ENCODE assay signal across 24 mouse cellular contexts in genomic region chr3:66735468-66735867, GRCm38 (mm10).
DNase-seq lines count a peak whose midpoint lies in the region; ATAC-seq and TF ChIP-seq lines count a peak whose summit lies in the region.
"Had no signal": no experiment of that assay in that cellular context is flagged by ENCODE, and none has a peak within 500 bp of the region (broad histone marks: within the 10 kb centered on the region; RNA-seq: fewer than 3 reads in every experiment).

No protein-coding gene starts in this region.

- H3K4me2 ChIP-seq in hindbrain, embryonic 12.5 days (replicated peaks) = no peak overlapping the region
- H3K4me2 ChIP-seq in hindbrain, postnatal 0 days (ENCODE audit: low read depth, low read length) = no peak overlapping the region
- no peak overlapping the region for H3K4me2 ChIP-seq in midbrain, embryonic 12.5 days (replicated peaks)
- no peak overlapping the region for H3K4me2 ChIP-seq in midbrain, embryonic 15.5 days
- H3K4me2 ChIP-seq in neural tube, embryonic 11.5 days (ENCODE audit: low read depth) = no peak overlapping the region
- no peak overlapping the region for H3K4me2 ChIP-seq in neural tube, embryonic 15.5 days
- H3K4me2 ChIP-seq: embryonic facial prominence, embryonic 12.5 days; embryonic facial prominence, embryonic 15.5 days; heart, embryonic 11.5 days had no signal

- no peaks in the 10 kb centered on the region for H3K27me3 ChIP-seq in hindbrain, embryonic 12.5 days
- 0 out of 2 replicates have a peak, but pooled peaks cover 5% of the 10 kb centered on the region for H3K27me3 ChIP-seq in hindbrain, postnatal 0 days (ENCODE audit: insufficient read depth, low read length)
- peaks cover 3% of the 10 kb centered on the region; the same call in 1 of the 2 replicates for H3K27me3 ChIP-seq in midbrain, embryonic 12.5 days
- H3K27me3 ChIP-seq in midbrain, embryonic 15.5 days (replicated peaks) = no peaks in the 10 kb centered on the region
- H3K27me3 ChIP-seq in neural tube, embryonic 11.5 days (ENCODE audit: control insufficient read depth, insufficient read depth, low read length) = no peaks in the 10 kb centered on the region
- no peaks in the 10 kb centered on the region for H3K27me3 ChIP-seq in neural tube, embryonic 15.5 days (replicated peaks)
- H3K27me3 ChIP-seq: CH12.LX; embryonic facial prominence, embryonic 12.5 days; embryonic facial prominence, embryonic 15.5 days had no signal

- no peak overlapping the region for H3K9ac ChIP-seq in hindbrain, embryonic 12.5 days
- no peak overlapping the region for H3K9ac ChIP-seq in hindbrain, postnatal 0 days (replicated peaks; ENCODE audit: low read length)
- no peak overlapping the region for H3K9ac ChIP-seq in midbrain, embryonic 12.5 days (replicated peaks)
- H3K9ac ChIP-seq in midbrain, embryonic 15.5 days = no peak overlapping the region
- no peak overlapping the region for H3K9ac ChIP-seq in neural tube, embryonic 11.5 days (ENCODE audit: low read length)
- H3K9ac ChIP-seq in neural tube, embryonic 15.5 days (replicated peaks) = no peak overlapping the region
- H3K9ac ChIP-seq: embryonic facial prominence, embryonic 12.5 days; embryonic facial prominence, embryonic 15.5 days; forebrain, postnatal 0 days had no signal

- TF ChIP-seq CTCF in hindbrain, postnatal 0 days (IDR thresholded peaks at IDR 0.05; ENCODE audit: low read depth) = no peak

- 67% methylated on average over 1 of the region's 1 CpGs for WGBS in hindbrain, embryonic 12.5 days
- 87% methylated on average over 1 of the region's 1 CpGs for WGBS in hindbrain, postnatal 0 days
- WGBS in midbrain, embryonic 12.5 days = 71% methylated on average over 1 of the region's 1 CpGs
- 77% methylated on average over 1 of the region's 1 CpGs for WGBS in midbrain, embryonic 15.5 days
- WGBS in neural tube, embryonic 11.5 days = 54% methylated on average over 1 of the region's 1 CpGs
- WGBS in neural tube, embryonic 15.5 days = 44% methylated on average over 1 of the region's 1 CpGs

- H3K27ac ChIP-seq in hindbrain, embryonic 12.5 days = no peak overlapping the region
- no peak overlapping the region for H3K27ac ChIP-seq in hindbrain, postnatal 0 days
- H3K27ac ChIP-seq in midbrain, embryonic 12.5 days (replicated peaks) = no peak overlapping the region
- H3K27ac ChIP-seq in midbrain, embryonic 15.5 days = no peak overlapping the region
- no peak overlapping the region for H3K27ac ChIP-seq in neural tube, embryonic 11.5 days (ENCODE audit: low read depth, low read length)
- H3K27ac ChIP-seq in neural tube, embryonic 15.5 days (replicated peaks) = no peak overlapping the region
- H3K27ac ChIP-seq: embryonic facial prominence, embryonic 12.5 days; embryonic facial prominence, embryonic 15.5 days; gastrocnemius, adult 2 months had no signal

- DNase-seq in hindbrain, postnatal 0 days (ENCODE audit: low spot score) = no peak
- DNase-seq in neural tube, embryonic 11.5 days (ENCODE audit: low spot score) = no peak
- DNase-seq: adrenal gland, postnatal 10 days; adrenal gland, postnatal 36 days; B cell, adult 2 months; cerebellum, adult 11 months; cerebellum, adult 2 months; cerebellum, adult 9-11 months; cerebellum, postnatal 25 days; forebrain, postnatal 0 days; gastrocnemius, adult 2 months; gastrocnemius, postnatal 14 days; heart, adult 11 months had no signal

- H3K4me1 ChIP-seq in hindbrain, embryonic 12.5 days = peaks cover 7% of the 10 kb centered on the region; the same call in 1 of the 2 replicates
- H3K4me1 ChIP-seq in hindbrain, postnatal 0 days (ENCODE audit: insufficient read depth, low read length) = no peaks in the 10 kb centered on the region
- 0 out of 2 replicates have a peak, but pooled peaks cover 7% of the 10 kb centered on the region for H3K4me1 ChIP-seq in midbrain, embryonic 12.5 days
- peaks cover 9% of the 10 kb centered on the region; the same call in 1 of the 2 replicates for H3K4me1 ChIP-seq in midbrain, embryonic 15.5 days
- H3K4me1 ChIP-seq in neural tube, embryonic 11.5 days (ENCODE audit: control insufficient read depth, insufficient read depth, low read length) = no peaks in the 10 kb centered on the region
- H3K4me1 ChIP-seq in neural tube, embryonic 15.5 days = peaks cover 19% of the 10 kb centered on the region
- H3K4me1 ChIP-seq: embryonic facial prominence, embryonic 15.5 days had no signal

- H3K4me3 ChIP-seq in hindbrain, embryonic 12.5 days = no peak overlapping the region
- no peak overlapping the region for H3K4me3 ChIP-seq in hindbrain, postnatal 0 days (ENCODE audit: low read length)
- H3K4me3 ChIP-seq in midbrain, embryonic 12.5 days = no peak overlapping the region
- no peak overlapping the region for H3K4me3 ChIP-seq in midbrain, embryonic 15.5 days
- H3K4me3 ChIP-seq in neural tube, embryonic 11.5 days (ENCODE audit: low read depth, low read length) = no peak overlapping the region
- no peak overlapping the region for H3K4me3 ChIP-seq in neural tube, embryonic 15.5 days (replicated peaks)
- H3K4me3 ChIP-seq: embryonic facial prominence, embryonic 12.5 days; embryonic facial prominence, embryonic 15.5 days; gastrocnemius, adult 2 months had no signal

- ATAC-seq in hindbrain, embryonic 12.5 days (ENCODE audit: low FRiP score) = peak; percentile 84
- no peak for ATAC-seq in hindbrain, postnatal 0 days
- peak; percentile 75 for ATAC-seq in midbrain, embryonic 12.5 days (ENCODE audit: low FRiP score, low read depth)
- no peak for ATAC-seq in midbrain, embryonic 15.5 days (replicated peaks)
- 0 out of 2 replicates have a peak, but pooled peaks have one; percentile 49 for ATAC-seq in neural tube, embryonic 11.5 days (ENCODE audit: insufficient read depth, low FRiP score, low TSS enrichment)
- ATAC-seq in neural tube, embryonic 15.5 days (ENCODE audit: low FRiP score) = no peak
- ATAC-seq: forebrain, embryonic 14.5 days; forebrain, postnatal 0 days; Patski had no signal

- no peaks in the 10 kb centered on the region for H3K9me3 ChIP-seq in hindbrain, embryonic 12.5 days (replicated peaks)
- no peaks in the 10 kb centered on the region for H3K9me3 ChIP-seq in hindbrain, postnatal 0 days (ENCODE audit: low read length)
- H3K9me3 ChIP-seq in midbrain, embryonic 12.5 days = no peaks in the 10 kb centered on the region
- no peaks in the 10 kb centered on the region for H3K9me3 ChIP-seq in midbrain, embryonic 15.5 days
- H3K9me3 ChIP-seq in neural tube, embryonic 11.5 days (ENCODE audit: control insufficient read depth, low read length) = no peaks in the 10 kb centered on the region
- no peaks in the 10 kb centered on the region for H3K9me3 ChIP-seq in neural tube, embryonic 15.5 days (replicated peaks)
- H3K9me3 ChIP-seq: embryonic facial prominence, embryonic 12.5 days; embryonic facial prominence, embryonic 15.5 days; G1E had no signal

- no peaks in the 10 kb centered on the region for H3K36me3 ChIP-seq in hindbrain, embryonic 12.5 days
- no peaks in the 10 kb centered on the region for H3K36me3 ChIP-seq in hindbrain, postnatal 0 days (ENCODE audit: insufficient read depth, low read length)
- no peaks in the 10 kb centered on the region for H3K36me3 ChIP-seq in midbrain, embryonic 12.5 days
- no peaks in the 10 kb centered on the region for H3K36me3 ChIP-seq in midbrain, embryonic 15.5 days (replicated peaks)
- H3K36me3 ChIP-seq in neural tube, embryonic 11.5 days (ENCODE audit: control insufficient read depth, insufficient read depth, low read length) = no peaks in the 10 kb centered on the region
- H3K36me3 ChIP-seq in neural tube, embryonic 15.5 days = no peaks in the 10 kb centered on the region
- H3K36me3 ChIP-seq: embryonic facial prominence, embryonic 12.5 days; embryonic facial prominence, embryonic 15.5 days; G1E had no signal

Comparison
In these comparisons a context has a peak if more than half of its experiments do, and no peak if none do; other contexts are left out.
1. ATAC-seq: peak in hindbrain, embryonic 12.5 days (single experiment), midbrain, embryonic 12.5 days (single experiment) and neural tube, embryonic 11.5 days (single experiment); none in hindbrain, postnatal 0 days (single experiment), midbrain, embryonic 15.5 days (single experiment) and neural tube, embryonic 15.5 days (single experiment).